Mouse (Mus musculus) lung, adult 2 months (tissue): ENCODE results near the gene Kcnn1. TPM values are rescaled to one million over a fixed set of nuclear protein-coding genes. Genes with fewer than 3 reads are reported as not detected.

Experiments used
- DNase-seq: peaks from one replicate; pipeline ENCODE4 v3.0.0; 2022
- H3K4me1 ChIP-seq: fragments of 200-500 bp; 2 replicates; pipeline ENCODE4 v1.6.1; 2011; ENCODE audit warnings: low read length; ENCODE audit not compliant: control insufficient read depth, insufficient read depth
- H3K4me3 ChIP-seq: fragments of 200-500 bp; replicated peaks from 2 replicates; pipeline ENCODE3; 2011; ENCODE audit warnings: low read depth, mild to moderate bottlenecking, control low read depth, low read length; ENCODE audit errors: extremely low read depth
- CTCF ChIP-seq: fragments of 200-500 bp; IDR thresholded peaks from 2 replicates; pipeline ENCODE4 v1.5.1; 2011; ENCODE audit warnings: mild to moderate bottlenecking, low read length, control low read depth; ENCODE audit not compliant: insufficient read depth
- POLR2A ChIP-seq: fragments of 200-500 bp; IDR thresholded peaks from 2 replicates; pipeline ENCODE4 v1.6.1; 2011; ENCODE audit warnings: low read depth, mild to moderate bottlenecking, control low read depth, low read length, borderline replicate concordance; ENCODE audit errors: extremely low read depth
- WGBS: fragments of 180-500 bp; shearing (Covaris S2); methylation state at CpG from one replicate; pipeline ENCODE4 v1.1.7; 2018; 5-methylcytosine and 5-hydroxymethylcytosine counted together
- polyA plus RNA-seq: library from polyadenylated mRNA; depleted of rRNA; stranded (reverse); fragments of >200 nt; gene quantifications from 2 replicates; pipeline ENCODE4 v1.2.3, GENCODE M21; 2012

Kcnn1 gene
- polyA plus RNA-seq, 1 experiment = 5.0 TPM

DNA sequence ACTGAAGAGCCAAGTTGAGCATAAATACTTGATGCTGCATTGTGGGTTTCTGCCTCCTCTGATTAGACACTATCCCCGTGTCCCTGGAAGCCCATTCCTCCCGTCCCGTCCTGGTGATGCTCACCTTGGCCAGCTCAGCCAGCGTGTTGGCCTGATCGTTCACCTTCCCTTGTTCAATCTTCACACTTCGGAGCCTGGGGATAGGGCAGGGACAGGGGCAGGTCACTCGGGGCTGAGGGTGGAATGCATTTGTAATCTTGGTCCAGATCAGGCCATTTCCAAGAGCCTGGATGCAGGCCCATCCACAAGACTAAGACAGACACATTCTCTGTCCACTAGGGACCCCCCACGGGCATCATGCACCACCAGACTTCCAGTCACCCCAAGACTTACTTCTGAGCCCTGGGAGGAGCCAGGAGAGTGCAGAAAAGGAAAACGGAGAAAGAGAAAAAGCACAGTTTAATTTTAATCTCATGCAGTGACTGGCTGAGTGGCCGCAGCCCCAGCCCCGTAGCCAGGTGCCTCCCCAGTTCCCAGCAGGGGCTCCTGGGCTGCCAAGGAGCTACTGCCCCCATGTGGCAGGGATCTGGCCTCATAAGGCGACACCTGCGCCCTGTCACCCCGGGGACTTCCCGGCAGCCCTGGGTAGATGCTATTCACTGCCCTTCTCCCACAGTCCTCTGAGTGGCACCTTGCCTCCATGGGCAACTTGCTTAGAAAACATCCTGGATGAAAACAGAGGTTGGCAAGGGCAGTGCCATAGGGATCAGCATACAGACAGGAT, 16.5 kb downstream of the Kcnn1 start:
- Histone ChIP-seq H3K4me3 (no peak overlapping the region), H3K4me1 (no peaks in the 10 kb centered on the region)
- TF ChIP-seq POLR2A = no peak
- TF ChIP-seq CTCF = no peak
- WGBS = 51% methylated on average over 15 of the region's 15 CpGs
- no peak for DNase-seq

DNA sequence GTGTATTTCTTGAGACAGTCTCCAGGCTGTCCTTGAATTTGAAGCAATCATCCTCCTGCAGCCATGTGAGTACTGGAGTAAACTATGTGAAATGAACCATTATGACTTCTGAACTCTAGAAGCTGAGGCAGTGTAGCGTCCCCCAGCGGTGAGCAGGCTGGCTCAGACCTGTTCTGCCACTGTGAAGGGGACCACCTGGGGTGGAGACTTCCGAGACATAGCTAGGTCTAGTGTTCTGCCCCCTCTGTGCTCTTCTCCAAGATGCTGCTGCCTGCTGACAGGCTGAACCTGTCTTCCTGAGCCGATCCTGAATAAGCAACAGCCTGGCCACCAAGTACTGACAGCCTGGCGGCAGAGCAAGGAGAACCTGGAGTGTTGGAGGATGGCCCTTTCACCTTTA, 17.9 kb downstream of the Kcnn1 start:
- Histone ChIP-seq H3K4me3 (no peak overlapping the region), H3K4me1 (no peaks in the 10 kb centered on the region)
- 46% methylated on average over 5 of the region's 5 CpGs for WGBS
- TF ChIP-seq CTCF (no peak), POLR2A (no peak)
- DNase-seq = no peak

DNA sequence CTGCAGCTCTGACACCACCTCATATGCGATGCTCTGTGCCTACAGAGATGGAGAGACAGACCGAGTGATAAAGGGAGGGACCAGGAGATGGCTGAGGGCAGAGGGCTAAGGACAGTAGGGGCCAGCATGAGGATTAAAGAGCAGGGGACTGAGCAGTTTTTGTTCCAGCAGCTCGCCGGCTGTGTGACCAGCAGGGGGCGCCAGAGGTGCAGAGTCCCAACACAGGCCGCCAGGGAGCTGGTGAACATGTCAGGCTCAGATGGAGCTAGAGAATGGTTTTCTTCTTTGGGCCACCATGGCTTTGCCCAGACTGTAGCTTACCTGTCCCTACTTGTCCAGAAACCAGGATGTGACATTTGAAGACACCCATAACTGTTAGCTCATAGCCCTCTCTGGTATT, 18.5 kb downstream of the Kcnn1 start:
- Histone ChIP-seq H3K4me3 (no peak overlapping the region), H3K4me1 (no peaks in the 10 kb centered on the region)
- DNase-seq = peak; percentile 90
- 3% methylated on average over 6 of the region's 6 CpGs for WGBS
- TF ChIP-seq CTCF (peak; percentile 79), POLR2A (no peak)

DNA sequence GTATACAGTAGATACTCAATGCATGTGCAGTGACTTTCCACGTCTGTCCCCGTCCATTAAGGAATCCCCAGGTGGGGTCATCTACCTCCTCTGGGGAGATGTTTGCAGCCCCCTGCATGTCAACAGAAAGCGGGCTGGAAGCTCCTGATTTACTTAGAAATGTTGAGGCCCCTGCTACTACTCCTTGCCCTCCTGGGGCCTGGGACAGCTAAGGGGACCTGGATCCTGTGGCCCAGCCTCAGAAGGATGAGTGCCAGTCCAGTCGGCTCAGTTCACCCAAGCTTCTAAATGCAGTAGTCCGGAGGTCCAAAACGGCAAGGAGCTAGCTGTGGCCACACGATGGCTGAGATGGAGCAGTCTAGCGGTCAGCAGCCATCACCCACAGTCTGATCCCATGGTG, 19.1 kb downstream of the Kcnn1 start:
- Histone ChIP-seq H3K4me1 (no peaks in the 10 kb centered on the region), H3K4me3 (no peak overlapping the region)
- no peak for DNase-seq
- WGBS = 85% methylated on average over 8 of the region's 8 CpGs
- TF ChIP-seq CTCF (no peak), POLR2A (no peak)

DNA sequence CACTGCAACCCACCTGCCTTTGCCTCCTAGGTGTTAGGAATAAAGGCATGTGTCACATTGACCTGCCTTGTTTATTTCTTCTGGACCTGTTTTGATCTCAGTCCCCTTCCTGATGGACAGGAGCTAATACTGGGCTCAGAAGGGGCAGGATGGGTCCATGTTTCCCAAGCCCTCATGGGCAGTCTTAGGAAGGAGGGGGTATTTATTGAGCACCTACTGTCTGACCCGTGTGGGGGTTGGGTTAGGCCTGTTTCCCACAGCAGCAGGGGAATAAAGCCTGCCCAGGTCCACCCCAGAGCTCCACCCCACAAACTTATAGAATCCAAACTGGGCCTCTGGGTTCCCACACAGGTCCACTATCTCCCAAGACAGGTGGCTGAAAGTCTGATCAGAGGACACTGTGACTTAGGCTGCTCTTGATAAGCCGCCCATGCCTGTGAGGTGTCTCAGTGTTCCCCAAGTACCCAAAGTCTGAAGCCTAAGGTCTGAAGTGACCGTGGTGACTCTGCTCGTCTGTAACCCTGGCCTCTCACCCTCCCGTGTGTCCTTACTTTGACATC, 19.8 kb downstream of the Kcnn1 start:
- TF ChIP-seq POLR2A (no peak), CTCF (no peak)
- no peak overlapping the region for H3K4me3 ChIP-seq
- 0 out of 2 replicates have a peak, but pooled peaks cover 4% of the 10 kb centered on the region for H3K4me1 ChIP-seq
- DNase-seq = no peak
- 78% methylated on average over 5 of the region's 5 CpGs for WGBS

DNA sequence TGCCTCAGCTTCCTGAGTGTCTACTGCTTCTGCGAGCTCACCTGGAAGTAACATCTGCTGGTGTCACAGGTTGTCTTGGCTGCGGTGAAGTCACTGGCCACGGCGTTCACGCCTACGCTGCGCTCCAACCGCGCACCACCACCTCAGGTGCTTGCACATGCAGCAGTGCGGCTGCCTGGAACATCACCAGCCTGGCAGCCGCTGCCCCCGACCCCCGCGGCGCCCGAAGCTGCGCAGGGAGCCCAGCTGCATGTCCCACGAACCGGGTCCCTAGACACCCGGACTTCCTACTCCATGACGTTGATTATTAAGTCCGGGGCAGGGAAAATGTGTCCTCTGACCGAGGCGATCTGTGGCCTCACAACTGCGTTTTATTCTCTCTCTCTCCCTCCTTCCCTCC, 20.6 kb downstream of the Kcnn1 start:
- no peak overlapping the region for H3K4me3 ChIP-seq
- DNase-seq = no peak
- no peak for TF ChIP-seq CTCF
- TF ChIP-seq POLR2A = no peak
- WGBS = 66% methylated on average over 25 of the region's 25 CpGs
- H3K4me1 ChIP-seq = 0 out of 2 replicates have a peak, but pooled peaks cover 4% of the 10 kb centered on the region

DNA sequence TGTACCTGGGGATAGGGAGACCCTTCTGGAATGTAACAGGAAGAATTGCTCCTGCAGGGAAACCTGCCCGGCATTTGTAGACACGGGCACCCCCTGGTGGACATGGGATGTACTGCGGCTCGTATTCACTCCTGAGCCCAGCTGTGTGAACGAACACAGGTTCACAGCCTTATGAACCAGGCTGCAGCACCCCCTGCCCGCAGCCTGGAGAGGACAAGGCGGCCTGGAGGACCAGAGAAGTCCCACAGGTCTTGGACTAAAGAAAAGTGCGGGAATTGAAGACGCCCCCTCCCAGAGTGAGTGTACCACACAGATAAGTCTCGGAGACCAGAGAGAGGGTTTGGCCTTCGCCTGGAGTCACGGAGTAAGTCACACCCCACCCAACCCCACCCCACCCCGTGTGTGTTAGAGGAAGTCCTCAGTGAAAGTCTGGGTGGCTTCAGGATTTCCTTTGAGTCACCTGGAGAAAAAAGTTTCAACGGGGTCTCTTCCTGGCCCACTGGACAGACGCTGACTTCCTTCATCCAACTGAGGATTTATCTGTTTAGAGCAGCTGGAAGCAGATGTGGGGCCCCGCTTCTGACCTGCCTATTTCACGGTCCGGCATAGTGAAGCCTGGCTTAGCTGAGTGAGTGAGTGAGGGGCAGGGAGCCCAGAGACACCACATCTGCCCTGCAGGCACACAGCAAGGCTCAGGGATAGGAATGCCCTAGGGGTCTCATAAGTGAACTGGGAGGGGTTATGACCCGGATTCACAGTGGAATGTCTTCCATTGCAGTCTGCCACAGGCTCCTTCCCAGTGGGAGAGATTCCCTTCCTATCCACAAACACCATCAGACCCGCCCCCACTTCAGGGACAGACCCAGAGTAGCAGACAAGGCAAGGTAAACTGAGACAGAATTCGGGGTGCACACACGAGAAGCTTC, 21.6 kb downstream of the Kcnn1 start:
- Histone ChIP-seq H3K4me3 (no peak overlapping the region), H3K4me1 (0 out of 2 replicates have a peak, but pooled peaks cover 4% of the 10 kb centered on the region)
- peak; percentile 93 for DNase-seq
- WGBS = 27% methylated on average over 22 of the region's 22 CpGs
- TF ChIP-seq POLR2A (no peak), CTCF (peak; percentile 96)

DNA sequence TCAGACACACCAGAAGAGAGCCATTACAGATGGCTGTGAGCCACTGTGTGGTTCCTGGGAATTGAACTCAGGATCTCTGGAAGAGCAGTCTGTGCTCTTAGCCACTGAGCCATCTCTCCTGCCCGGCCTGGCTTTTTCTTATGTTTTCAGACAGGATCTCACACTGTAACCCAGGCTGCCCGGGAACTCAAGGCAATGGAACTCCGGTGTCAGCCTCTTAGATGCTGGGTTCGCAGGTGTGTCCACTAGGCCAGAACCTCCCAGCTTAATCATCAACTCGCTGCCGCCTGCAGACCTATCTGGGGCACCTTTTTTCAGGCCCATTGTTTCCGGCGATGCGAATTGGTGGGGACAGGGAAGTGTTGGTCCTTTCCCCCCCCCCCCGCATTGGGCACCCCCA, 22.5 kb downstream of the Kcnn1 start:
- H3K4me3 ChIP-seq = no peak overlapping the region
- TF ChIP-seq CTCF = no peak
- TF ChIP-seq POLR2A = no peak
- DNase-seq = no peak
- 0 out of 2 replicates have a peak, but pooled peaks cover 4% of the 10 kb centered on the region for H3K4me1 ChIP-seq
- WGBS = 48% methylated on average over 10 of the region's 10 CpGs
